Mouse (Mus musculus): Measurements from ENCODE around the gene Car10.

Car10 gene

GRCm38 (mm10) chr11:93097941-93098828 is at the start of gene Car10:
TSS of gene Car10 (plus strand) at chr11:93098028.
- DNase-seq (ENCODE audit: low spot score in 2 of 2), result peak; percentile 19 to 41

- no peak for DNase-seq (ENCODE audit: low spot score in 2 of 2)
Measured at GRCm38 (mm10) chr11:93065021-93065420, 32.8 kb upstream of the Car10 start.

GRCm38 (mm10) chr11:93065656-93066181 is 32.1 kb upstream of the Car10 start:
- no peak for DNase-seq (ENCODE audit: low spot score in 2 of 2)

- no peak for DNase-seq (ENCODE audit: low spot score in 2 of 2)
Measured at GRCm38 (mm10) chr11:93095588-93095987, 2.2 kb upstream of the Car10 start.

GRCm38 (mm10) chr11:93097001-93097400 is 827 bp upstream of the Car10 start:
- DNase-seq (ENCODE audit: low spot score in 2 of 2), result no peak

GRCm38 (mm10) chr11:93097431-93097851 is 387 bp upstream of the Car10 start:
- DNase-seq (ENCODE audit: low spot score in 2 of 2), result peak; percentile 41 to 52

- DNase-seq (ENCODE audit: low spot score in 2 of 2), result peak in 1 of 2 experiments; percentile 27
Measured at GRCm38 (mm10) chr11:93098933-93099381, 1.1 kb downstream of the Car10 start.

- DNase-seq (ENCODE audit: low spot score in 2 of 2), result no peak
Measured at GRCm38 (mm10) chr11:93099431-93100370, 1.9 kb downstream of the Car10 start.

- DNase-seq (ENCODE audit: low spot score in 2 of 2), result no peak
Measured at GRCm38 (mm10) chr11:93100606-93101005, 2.8 kb downstream of the Car10 start.

- DNase-seq (ENCODE audit: low spot score in 2 of 2), result no peak
Measured at GRCm38 (mm10) chr11:93101106-93101505, 3.3 kb downstream of the Car10 start.

GRCm38 (mm10) chr11:93102321-93102720 is 4.5 kb downstream of the Car10 start:
- no peak for DNase-seq (ENCODE audit: low spot score in 2 of 2)

- no peak for DNase-seq (ENCODE audit: low spot score in 2 of 2)
Measured at GRCm38 (mm10) chr11:93103101-93103815, 5.4 kb downstream of the Car10 start.

GRCm38 (mm10) chr11:93109451-93109850 is 11.6 kb downstream of the Car10 start:
- no peak for DNase-seq (ENCODE audit: low spot score in 2 of 2)

GRCm38 (mm10) chr11:93120766-93121415 is 23.1 kb downstream of the Car10 start:
- DNase-seq (ENCODE audit: low spot score in 2 of 2), result no peak

- no peak for DNase-seq (ENCODE audit: low spot score in 2 of 2)
Measured at GRCm38 (mm10) chr11:93123691-93124090, 25.9 kb downstream of the Car10 start.

GRCm38 (mm10) chr11:93126466-93126865 is 28.6 kb downstream of the Car10 start:
- DNase-seq (ENCODE audit: low spot score in 2 of 2), result no peak

GRCm38 (mm10) chr11:93128481-93128880 is 30.7 kb downstream of the Car10 start:
- no peak for DNase-seq (ENCODE audit: low spot score in 2 of 2)

GRCm38 (mm10) chr11:93137841-93138240 is 40.0 kb downstream of the Car10 start:
- no peak for DNase-seq (ENCODE audit: low spot score in 2 of 2)

- DNase-seq (ENCODE audit: low spot score in 2 of 2), result no peak
Measured at GRCm38 (mm10) chr11:93141727-93142126, 43.9 kb downstream of the Car10 start.

- DNase-seq (ENCODE audit: low spot score in 2 of 2), result peak in 1 of 2 experiments; percentile 12
Measured at GRCm38 (mm10) chr11:93144544-93144943, 46.7 kb downstream of the Car10 start.

GRCm38 (mm10) chr11:93154910-93155309 is 57.1 kb downstream of the Car10 start:
- DNase-seq (ENCODE audit: low spot score in 2 of 2), result no peak
